In the genomic region with DNA sequence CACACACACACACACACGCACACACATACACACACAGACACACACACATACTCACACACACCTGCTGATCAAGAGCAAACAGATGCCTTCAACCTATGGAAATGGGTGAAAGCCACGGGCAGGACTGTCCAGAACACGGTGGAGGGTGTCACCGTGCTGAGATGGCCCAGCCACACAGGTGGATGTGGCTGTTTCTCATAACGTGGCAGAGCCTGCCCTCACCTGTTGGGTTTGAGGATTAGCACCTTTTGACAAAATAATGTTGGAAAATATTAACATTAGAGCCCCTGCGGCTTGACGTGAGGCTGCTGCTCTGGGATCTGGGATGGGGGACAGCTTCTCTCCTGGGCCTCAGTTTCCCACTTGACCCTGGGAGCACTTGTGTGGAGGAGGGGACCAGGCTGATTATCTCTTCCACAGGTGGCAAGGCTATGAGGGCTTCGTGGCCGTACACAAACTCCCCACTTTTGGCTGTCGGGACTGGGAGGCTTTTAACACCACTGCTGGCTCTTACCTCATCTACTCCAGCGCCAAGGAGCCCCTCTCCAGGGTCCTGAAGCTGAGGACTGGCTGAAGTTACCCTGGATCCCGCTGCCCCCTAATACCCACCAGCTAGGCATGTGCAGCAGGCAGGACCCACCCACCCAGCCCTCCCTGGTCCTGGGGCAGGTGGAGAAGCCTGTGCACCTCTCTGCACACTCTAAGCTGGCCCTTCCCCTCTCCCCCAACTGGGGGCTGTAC, we compare ENCODE assay signal across 12 mouse cellular contexts. TPM values are rescaled to one million over a fixed set of nuclear protein-coding genes. Genes with fewer than 3 reads are reported as not detected.
DNase-seq lines count a peak whose midpoint lies in the region; ATAC-seq and TF ChIP-seq lines count a peak whose summit lies in the region.
"Had no signal": no experiment of that assay in that cellular context is flagged by ENCODE, and none has a peak within 500 bp of the region (broad histone marks: within the 10 kb centered on the region; RNA-seq: fewer than 3 reads in every experiment).

No protein-coding gene starts in this region.

- no peaks in the 10 kb centered on the region for H3K36me3 ChIP-seq in forebrain, postnatal 0 days (ENCODE audit: insufficient read depth)
- H3K36me3 ChIP-seq in forebrain, embryonic 16.5 days (ENCODE audit: control insufficient read depth, insufficient read depth) = no peaks in the 10 kb centered on the region
- no peaks in the 10 kb centered on the region for H3K36me3 ChIP-seq in limb, embryonic 10.5 days

- no peak for DNase-seq in forebrain, postnatal 0 days
- DNase-seq in layer of hippocampus, adult 2 months (ENCODE audit: low spot score in 2 of 2) = no peak
- DNase-seq in layer of hippocampus, adult 11-12 months (ENCODE audit: low spot score) = no peak
- peak; percentile 44 for DNase-seq in NIH3T3 (ENCODE audit: low read depth)
- DNase-seq in limb, embryonic 10.5 days (ENCODE audit: low spot score) = peak; percentile 58
- DNase-seq in spleen, adult 12 weeks (ENCODE audit: low spot score) = no peak
- DNase-seq in heart, adult 11 months = no peak
- DNase-seq: gastrocnemius, postnatal 25 days; kidney, postnatal 14 days; thymus, postnatal 14 days had no signal

- H3K4me1 ChIP-seq in forebrain, postnatal 0 days (ENCODE audit: insufficient read depth) = no peaks in the 10 kb centered on the region
- H3K4me1 ChIP-seq in forebrain, embryonic 16.5 days (replicated peaks; ENCODE audit: control insufficient read depth, insufficient read depth, low read length) = no peaks in the 10 kb centered on the region
- H3K4me1 ChIP-seq in limb, embryonic 10.5 days = no peaks in the 10 kb centered on the region

- H3K4me2 ChIP-seq in forebrain, postnatal 0 days (ENCODE audit: low read depth) = no peak overlapping the region
- H3K4me2 ChIP-seq in forebrain, embryonic 16.5 days (ENCODE audit: low read length) = no peak overlapping the region

- ATAC-seq in forebrain, postnatal 0 days = no peak
- no peak for ATAC-seq in forebrain, embryonic 16.5 days

- no peak overlapping the region for H3K4me3 ChIP-seq in forebrain, postnatal 0 days (ENCODE audit: low read depth, low read length)
- no peak overlapping the region for H3K4me3 ChIP-seq in forebrain, embryonic 16.5 days (replicated peaks; ENCODE audit: low read length)
- H3K4me3 ChIP-seq in layer of hippocampus, adult 2 months = no peak overlapping the region
- H3K4me3 ChIP-seq in limb, embryonic 10.5 days = no peak overlapping the region

- peak; percentile 48 for TF ChIP-seq CTCF in forebrain, postnatal 0 days (IDR thresholded peaks at IDR 0.05; ENCODE audit: low read depth)
- peak; percentile 52 for TF ChIP-seq CTCF in layer of hippocampus, adult 2 months (conservative IDR thresholded peaks at IDR 0.05)

- no peaks in the 10 kb centered on the region for H3K9me3 ChIP-seq in forebrain, postnatal 0 days (ENCODE audit: low read length)
- H3K9me3 ChIP-seq in forebrain, embryonic 16.5 days (ENCODE audit: control insufficient read depth, low read length) = 0 out of 2 replicates have a peak, but pooled peaks cover 3% of the 10 kb centered on the region
- no peaks in the 10 kb centered on the region for H3K9me3 ChIP-seq in limb, embryonic 10.5 days (replicated peaks)

- no peak overlapping the region for H3K27ac ChIP-seq in forebrain, postnatal 0 days (ENCODE audit: low read depth, low read length)
- H3K27ac ChIP-seq in forebrain, embryonic 16.5 days (ENCODE audit: low read length) = no peak overlapping the region
- H3K27ac ChIP-seq in layer of hippocampus, adult 2 months = no peak overlapping the region
- no peak overlapping the region for H3K27ac ChIP-seq in limb, embryonic 10.5 days

- 57% methylated on average over 12 of the region's 12 CpGs for WGBS in forebrain, postnatal 0 days
- 53% methylated on average over 12 of the region's 12 CpGs for WGBS in forebrain, embryonic 16.5 days
- 57% methylated on average over 12 of the region's 12 CpGs for WGBS in limb, embryonic 10.5 days

- no peaks in the 10 kb centered on the region for H3K27me3 ChIP-seq in forebrain, postnatal 0 days (ENCODE audit: insufficient read depth, low read length)
- H3K27me3 ChIP-seq in forebrain, embryonic 16.5 days (replicated peaks; ENCODE audit: control insufficient read depth, insufficient read depth, low read length) = no peaks in the 10 kb centered on the region
- H3K27me3 ChIP-seq in limb, embryonic 10.5 days (ENCODE audit: low read depth, poor library complexity, severe bottlenecking) = no peaks in the 10 kb centered on the region

- H3K9ac ChIP-seq in forebrain, postnatal 0 days = no peak overlapping the region
- no peak overlapping the region for H3K9ac ChIP-seq in forebrain, embryonic 16.5 days (replicated peaks; ENCODE audit: low read depth, low read length)

RNA-seq across cellular contexts. Expression of a gene that starts 16.2 kb away (rescaled TPM):
- 19.7 and 24.1 TPM in 2 replicates for total RNA-seq in forebrain, postnatal 0 days (2014; rRNA removed)
- polyA plus RNA-seq in forebrain, postnatal 0 days (2015; fragmentation: Nextera tagmentation; extraction: Ambion mirVana) = 15.7 and 22.4 TPM in 2 replicates
- polyA plus RNA-seq in forebrain, embryonic 16.5 days (2015; fragmentation: Nextera tagmentation; extraction: Ambion mirVana) = 10.9 and 15.7 TPM in 2 replicates
- 1 to 10 TPM; 3.6 to 3.7 TPM for total RNA-seq in layer of hippocampus, adult 2 months (2021)
- polyA plus RNA-seq in limb, embryonic 10.5 days (2016; fragmentation: Nextera tagmentation; extraction: Ambion mirVana) = 1.5 and 1.7 TPM in 2 replicates

RNA-seq across cellular contexts. Expression of a gene that starts 24.4 kb away (rescaled TPM):
- 0.48 TPM in 1 of 2 replicates, not detected in the other for total RNA-seq in forebrain, postnatal 0 days (2014; rRNA removed)
- not detected in 2 replicates for polyA plus RNA-seq in forebrain, postnatal 0 days (2015; fragmentation: Nextera tagmentation; extraction: Ambion mirVana)
- not detected in 2 replicates for polyA plus RNA-seq in forebrain, embryonic 16.5 days (2015; fragmentation: Nextera tagmentation; extraction: Ambion mirVana)
- total RNA-seq in layer of hippocampus, adult 2 months (2021) = not detected
- not detected in 2 replicates for polyA plus RNA-seq in limb, embryonic 10.5 days (2016; fragmentation: Nextera tagmentation; extraction: Ambion mirVana)
- total RNA-seq: gastrocnemius, postnatal 25 days; heart, postnatal 10 days had no signal

RNA-seq across cellular contexts. Expression of a gene that starts 33.5 kb away (rescaled TPM):
- not detected in 2 replicates for total RNA-seq in forebrain, postnatal 0 days (2014; rRNA removed)
- polyA plus RNA-seq in forebrain, postnatal 0 days (2015; fragmentation: Nextera tagmentation; extraction: Ambion mirVana) = not detected in 2 replicates
- not detected in 2 replicates for polyA plus RNA-seq in forebrain, embryonic 16.5 days (2015; fragmentation: Nextera tagmentation; extraction: Ambion mirVana)
- total RNA-seq in layer of hippocampus, adult 2 months (2021) = not detected
- polyA plus RNA-seq in limb, embryonic 10.5 days (2016; fragmentation: Nextera tagmentation; extraction: Ambion mirVana) = not detected in 2 replicates
- total RNA-seq: gastrocnemius, postnatal 25 days; heart, postnatal 10 days had no signal

RNA-seq across cellular contexts. Expression of a gene that starts 39.6 kb away (rescaled TPM):
- not detected in 2 replicates for total RNA-seq in forebrain, postnatal 0 days (2014; rRNA removed)
- polyA plus RNA-seq in forebrain, postnatal 0 days (2015; fragmentation: Nextera tagmentation; extraction: Ambion mirVana) = not detected in 2 replicates
- polyA plus RNA-seq in forebrain, embryonic 16.5 days (2015; fragmentation: Nextera tagmentation; extraction: Ambion mirVana) = not detected in 2 replicates
- not detected for total RNA-seq in layer of hippocampus, adult 2 months (2021)
- not detected in 2 replicates for polyA plus RNA-seq in limb, embryonic 10.5 days (2016; fragmentation: Nextera tagmentation; extraction: Ambion mirVana)
- total RNA-seq: gastrocnemius, postnatal 25 days; heart, postnatal 10 days had no signal

RNA-seq across cellular contexts. Expression of a gene that starts 50.4 kb away (rescaled TPM):
- not detected in 2 replicates for total RNA-seq in forebrain, postnatal 0 days (2014; rRNA removed)
- polyA plus RNA-seq in forebrain, postnatal 0 days (2015; fragmentation: Nextera tagmentation; extraction: Ambion mirVana) = not detected in 2 replicates
- not detected in 2 replicates for polyA plus RNA-seq in forebrain, embryonic 16.5 days (2015; fragmentation: Nextera tagmentation; extraction: Ambion mirVana)
- not detected for total RNA-seq in layer of hippocampus, adult 2 months (2021)
- polyA plus RNA-seq in limb, embryonic 10.5 days (2016; fragmentation: Nextera tagmentation; extraction: Ambion mirVana) = not detected in 2 replicates
- total RNA-seq: gastrocnemius, postnatal 25 days; heart, postnatal 10 days had no signal

Comparison
In these comparisons a context has a peak if more than half of its experiments do, and no peak if none do; other contexts are left out.
1. DNase-seq: peak in NIH3T3 (single experiment) and limb, embryonic 10.5 days (single experiment); none in forebrain, postnatal 0 days (single experiment), layer of hippocampus, adult 2 months (0 of 2), layer of hippocampus, adult 11-12 months (single experiment), spleen, adult 12 weeks (single experiment) and heart, adult 11 months (single experiment).